Comparison of ENCODE assay signal across 30 mouse cellular contexts in the genomic region with DNA sequence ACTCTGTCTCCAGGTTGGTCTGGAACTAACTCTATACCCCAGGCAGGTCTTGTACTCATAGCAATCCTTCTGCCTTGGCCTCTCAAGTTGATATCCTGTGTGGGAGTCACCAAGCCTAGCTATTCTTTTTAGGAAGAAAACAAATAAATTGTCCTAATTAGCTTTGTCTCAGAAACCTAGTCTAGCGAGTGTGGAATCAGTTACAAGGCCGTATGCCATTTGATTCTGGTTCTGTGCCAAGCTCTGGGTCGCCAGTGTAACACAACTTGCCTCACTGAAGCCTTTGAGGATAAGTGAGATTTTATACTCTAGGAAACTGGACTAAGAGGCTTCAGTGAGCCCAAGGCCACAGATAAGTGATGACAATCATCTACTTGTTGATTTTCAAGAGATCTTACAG.
"Had no signal": no experiment of that assay in that cellular context is flagged by ENCODE, and none has a peak within 500 bp of the region (broad histone marks: within the 10 kb centered on the region; RNA-seq: fewer than 3 reads in every experiment).

No protein-coding gene starts in this region.

- H3K9ac ChIP-seq: heart, embryonic 12.5 days; hindbrain, embryonic 12.5 days; hindbrain, embryonic 14.5 days; intestine, embryonic 15.5 days; kidney, embryonic 15.5 days; limb, embryonic 12.5 days; liver, embryonic 13.5 days; liver, embryonic 15.5 days; liver, postnatal 0 days had no signal

- H3K36me3 ChIP-seq: heart, embryonic 10.5 days; heart, embryonic 12.5 days; hindbrain, embryonic 10.5 days; hindbrain, embryonic 12.5 days; intestine, embryonic 15.5 days; kidney, embryonic 15.5 days; limb, embryonic 10.5 days; limb, embryonic 12.5 days; liver, embryonic 13.5 days; liver, embryonic 15.5 days had no signal

- H3K27me3 ChIP-seq: heart, embryonic 12.5 days; hindbrain, embryonic 12.5 days; intestine, embryonic 15.5 days; kidney, embryonic 15.5 days; liver, embryonic 13.5 days; liver, embryonic 15.5 days had no signal

- H3K4me1 ChIP-seq: heart, embryonic 10.5 days; heart, embryonic 12.5 days; hindbrain, embryonic 10.5 days; hindbrain, embryonic 12.5 days; intestine, embryonic 15.5 days; kidney, embryonic 15.5 days; liver, embryonic 13.5 days; liver, embryonic 15.5 days had no signal

- ATAC-seq: hindbrain, embryonic 16.5 days; inflammation-experienced regulatory T-cells, adult 6 months; intestine, embryonic 15.5 days; intestine, postnatal 0 days; liver, postnatal 0 days had no signal

- DNase-seq: gastrocnemius, adult 2 months; gastrocnemius, postnatal 10 days; gastrocnemius, postnatal 25 days; heart, adult 18-20 months; heart, postnatal 10 days; heart, postnatal 4 days; kidney, adult 18-20 months; kidney, adult 8-10 months; kidney, postnatal 10 days; kidney, postnatal 25 days; kidney, postnatal 4 days; liver; liver, embryonic 13.5 days; liver, postnatal 0 days had no signal

- H3K4me3 ChIP-seq: gastrocnemius, adult 2 months; heart, embryonic 10.5 days; heart, embryonic 12.5 days; hindbrain, embryonic 10.5 days; hindbrain, embryonic 12.5 days; intestine, embryonic 15.5 days; kidney, embryonic 15.5 days; layer of hippocampus, adult 2 months; left cerebral cortex, adult 2 months; limb, embryonic 10.5 days; limb, embryonic 12.5 days; liver, embryonic 13.5 days; liver, embryonic 15.5 days had no signal

- H3K4me2 ChIP-seq: heart, embryonic 12.5 days; hindbrain, embryonic 12.5 days; hindbrain, embryonic 14.5 days; intestine, embryonic 15.5 days; kidney, embryonic 15.5 days; limb, embryonic 12.5 days; liver, embryonic 11.5 days; liver, embryonic 13.5 days; liver, embryonic 15.5 days had no signal

- H3K27ac ChIP-seq: gastrocnemius, adult 2 months; heart, embryonic 10.5 days; hindbrain, embryonic 10.5 days; hindbrain, embryonic 12.5 days; hindbrain, embryonic 14.5 days; intestine, embryonic 15.5 days; kidney, embryonic 15.5 days; layer of hippocampus, adult 2 months; left cerebral cortex, adult 2 months; limb, embryonic 10.5 days; limb, embryonic 12.5 days; liver, embryonic 13.5 days; liver, embryonic 15.5 days had no signal

- H3K9me3 ChIP-seq: heart, embryonic 10.5 days; heart, embryonic 12.5 days; hindbrain, embryonic 10.5 days; hindbrain, embryonic 12.5 days; intestine, embryonic 15.5 days; kidney, embryonic 15.5 days; limb, embryonic 10.5 days; limb, embryonic 12.5 days; liver, embryonic 13.5 days; liver, embryonic 15.5 days had no signal
